Mouse (Mus musculus) forebrain, embryonic 13.5 days (tissue): ENCODE data around the gene Zfp710. TPM values are rescaled to one million over a fixed set of nuclear protein-coding genes. Genes with fewer than 3 reads are reported as not detected.
A peak's percentile ranks its signal among the peaks of the same experiment; 100 is the strongest.

Source experiments
- ATAC-seq: fragments of 200-750 bp; cut with Nextera tagmentation; 2 replicates; pipeline ENCODE4 v1.8.0; 2017
- H3K27ac ChIP-seq: fragments of 300-500 bp; sonication (generic); 2 replicates; pipeline ENCODE4 v1.5.1; 2015; ENCODE audit warnings: inconsistent platforms, mild to moderate bottlenecking, moderate library complexity
- H3K27me3 ChIP-seq: fragments of 300-500 bp; sonication (generic); 2 replicates; pipeline ENCODE4 v1.6.1; 2015; ENCODE audit warnings: mild to moderate bottlenecking, inconsistent platforms
- H3K36me3 ChIP-seq: fragments of 300-500 bp; sonication (generic); 2 replicates; pipeline ENCODE4 v1.6.1; 2015; ENCODE audit warnings: mild to moderate bottlenecking, inconsistent platforms; ENCODE audit not compliant: poor library complexity, severe bottlenecking
- H3K4me1 ChIP-seq: fragments of 300-500 bp; sonication (generic); 2 replicates; pipeline ENCODE4 v1.6.1; 2015; ENCODE audit warnings: inconsistent platforms
- H3K4me2 ChIP-seq: fragments of 300-500 bp; sonication (generic); 2 replicates; pipeline ENCODE4 v1.6.1; 2015; ENCODE audit warnings: inconsistent platforms, mild to moderate bottlenecking, moderate library complexity
- H3K4me3 ChIP-seq: fragments of 300-500 bp; sonication (generic); 2 replicates; pipeline ENCODE4 v1.5.1; 2015; ENCODE audit warnings: mild to moderate bottlenecking, inconsistent platforms
- H3K9ac ChIP-seq: fragments of 300-500 bp; sonication (generic); 2 replicates; pipeline ENCODE4 v1.6.1; 2015; ENCODE audit warnings: mild to moderate bottlenecking, inconsistent platforms
- H3K9me3 ChIP-seq: fragments of 300-500 bp; sonication (generic); replicated peaks from 2 replicates; pipeline ENCODE4 v1.6.1; 2016; ENCODE audit warnings: inconsistent platforms
- WGBS: fragments of 180-500 bp; shearing (Covaris S2); methylation state at CpG from one replicate; pipeline ENCODE4 v1.1.7; 2015; 5-methylcytosine and 5-hydroxymethylcytosine counted together
- polyA plus RNA-seq: library from polyadenylated mRNA; unstranded; fragments of >200 nt; fragmentation: Nextera tagmentation; extraction: Ambion mirVana; gene quantifications from 2 replicates; pipeline ENCODE4 v1.2.1, GENCODE M21; 2015

Zfp710 gene
- polyA plus RNA-seq, 1 experiment from 2014 or later = 20.6 TPM

GRCm38 (mm10) chr7:80062083-80062826 lies 37.6 kb downstream of the Zfp710 start:
- WGBS = 86% methylated on average over 17 of the region's 17 CpGs
- Histone ChIP-seq H3K9me3 (no peaks in the 10 kb centered on the region), H3K4me1 (peaks cover 60% of the 10 kb centered on the region), H3K4me3 (no peak overlapping the region), H3K36me3 (no peaks in the 10 kb centered on the region), H3K27ac (no peak overlapping the region), H3K9ac (no peak overlapping the region), H3K4me2 (no peak overlapping the region), H3K27me3 (no peaks in the 10 kb centered on the region)
- no peak for ATAC-seq

GRCm38 (mm10) chr7:80063244-80063643 lies 38.6 kb downstream of the Zfp710 start:
- Histone ChIP-seq H3K4me2 (peak overlapping the region; percentile 36), H3K9me3 (no peaks in the 10 kb centered on the region), H3K27ac (peak overlapping the region; percentile 7; the same call in 1 of the 2 replicates), H3K4me3 (no peak overlapping the region), H3K27me3 (no peaks in the 10 kb centered on the region), H3K36me3 (no peaks in the 10 kb centered on the region), H3K4me1 (peaks cover 54% of the 10 kb centered on the region), H3K9ac (peak overlapping the region; percentile 46)
- ATAC-seq = no peak
- 58% methylated on average over 5 of the region's 5 CpGs for WGBS

- WGBS = 48% methylated on average over 15 of the region's 15 CpGs
- Histone ChIP-seq H3K9me3 (no peaks in the 10 kb centered on the region), H3K4me3 (no peak overlapping the region), H3K27me3 (no peaks in the 10 kb centered on the region), H3K4me2 (peak overlapping the region; percentile 36), H3K27ac (peak overlapping the region; percentile 44; the same call in 1 of the 2 replicates), H3K36me3 (no peaks in the 10 kb centered on the region), H3K9ac (peak overlapping the region; percentile 46), H3K4me1 (peaks cover 53% of the 10 kb centered on the region)
- ATAC-seq = no peak
Measured at GRCm38 (mm10) chr7:80063902-80064736, 39.5 kb downstream of the Zfp710 start.

GRCm38 (mm10) chr7:80065250-80065649 lies 40.6 kb downstream of the Zfp710 start:
- Histone ChIP-seq H3K27me3 (no peaks in the 10 kb centered on the region), H3K27ac (no peak overlapping the region), H3K4me3 (no peak overlapping the region), H3K9ac (no peak overlapping the region), H3K4me2 (no peak overlapping the region), H3K9me3 (no peaks in the 10 kb centered on the region), H3K4me1 (peaks cover 59% of the 10 kb centered on the region), H3K36me3 (no peaks in the 10 kb centered on the region)
- 83% methylated on average over 3 of the region's 3 CpGs for WGBS
- ATAC-seq = no peak

GRCm38 (mm10) chr7:80066675-80067455 lies 42.3 kb downstream of the Zfp710 start:
- 63% methylated on average over 13 of the region's 13 CpGs for WGBS
- Histone ChIP-seq H3K4me1 (peaks cover 67% of the 10 kb centered on the region), H3K27me3 (no peaks in the 10 kb centered on the region)

GRCm38 (mm10) chr7:80068341-80068740 lies 43.7 kb downstream of the Zfp710 start:
- Histone ChIP-seq H3K36me3 (no peaks in the 10 kb centered on the region), H3K9me3 (no peaks in the 10 kb centered on the region), H3K9ac (no peak overlapping the region), H3K4me2 (no peak overlapping the region), H3K4me1 (peaks cover 68% of the 10 kb centered on the region), H3K27me3 (no peaks in the 10 kb centered on the region), H3K4me3 (no peak overlapping the region), H3K27ac (no peak overlapping the region)
- ATAC-seq = no peak
- WGBS = 57% methylated on average over 5 of the region's 7 CpGs

More at GRCm38 (mm10) chr7:80066675-80067455, 42.3 kb downstream of the Zfp710 start:
- Histone ChIP-seq H3K36me3 (no peaks in the 10 kb centered on the region), H3K9me3 (no peaks in the 10 kb centered on the region), H3K9ac (no peak overlapping the region), H3K4me2 (no peak overlapping the region), H3K4me3 (no peak overlapping the region), H3K27ac (no peak overlapping the region)
- ATAC-seq = no peak

GRCm38 (mm10) chr7:80069615-80070327 lies 45.2 kb downstream of the Zfp710 start:
- H3K4me3 ChIP-seq = no peak overlapping the region
- peaks cover 68% of the 10 kb centered on the region for H3K4me1 ChIP-seq
- WGBS = 15% methylated on average over 13 of the region's 13 CpGs
- peak overlapping the region; percentile 78 for H3K27ac ChIP-seq
- H3K27me3 ChIP-seq = no peaks in the 10 kb centered on the region
- peak overlapping the region; percentile 43 for H3K9ac ChIP-seq
- ATAC-seq = peak; percentile 67
- no peaks in the 10 kb centered on the region for H3K9me3 ChIP-seq
- peak overlapping the region; percentile 33 for H3K4me2 ChIP-seq
- H3K36me3 ChIP-seq = no peaks in the 10 kb centered on the region

- Histone ChIP-seq H3K27me3 (no peaks in the 10 kb centered on the region), H3K9ac (no peak overlapping the region), H3K4me3 (no peak overlapping the region), H3K4me2 (no peak overlapping the region), H3K4me1 (peaks cover 82% of the 10 kb centered on the region), H3K36me3 (no peaks in the 10 kb centered on the region), H3K9me3 (no peaks in the 10 kb centered on the region), H3K27ac (no peak overlapping the region)
- no peak for ATAC-seq
- 84% methylated on average over 9 of the region's 9 CpGs for WGBS
Measured at GRCm38 (mm10) chr7:80071209-80071608, 46.6 kb downstream of the Zfp710 start.

GRCm38 (mm10) chr7:80072297-80072696 lies 47.7 kb downstream of the Zfp710 start:
- 29% methylated on average over 6 of the region's 6 CpGs for WGBS
- no peaks in the 10 kb centered on the region for H3K27me3 ChIP-seq
- ATAC-seq = no peak; the same call in 1 of the 2 replicates
- H3K27ac ChIP-seq = peak overlapping the region; percentile 31
- no peaks in the 10 kb centered on the region for H3K36me3 ChIP-seq
- H3K9ac ChIP-seq = no peak overlapping the region
- H3K4me1 ChIP-seq = peaks cover 88% of the 10 kb centered on the region
- no peak overlapping the region for H3K4me3 ChIP-seq
- H3K9me3 ChIP-seq = no peaks in the 10 kb centered on the region
- H3K4me2 ChIP-seq = peak overlapping the region; percentile 15; the same call in 1 of the 2 replicates

- Histone ChIP-seq H3K27ac (no peak overlapping the region), H3K27me3 (no peaks in the 10 kb centered on the region), H3K4me1 (peaks cover 84% of the 10 kb centered on the region), H3K9ac (no peak overlapping the region), H3K4me2 (no peak overlapping the region), H3K36me3 (no peaks in the 10 kb centered on the region), H3K9me3 (no peaks in the 10 kb centered on the region), H3K4me3 (no peak overlapping the region)
- 83% methylated on average over 8 of the region's 8 CpGs for WGBS
- no peak for ATAC-seq
Measured at GRCm38 (mm10) chr7:80073506-80073905, 48.9 kb downstream of the Zfp710 start.

GRCm38 (mm10) chr7:80074921-80075441 lies 50.4 kb downstream of the Zfp710 start:
- Histone ChIP-seq H3K27me3 (no peaks in the 10 kb centered on the region), H3K9ac (no peak overlapping the region), H3K4me3 (no peak overlapping the region), H3K4me2 (no peak overlapping the region), H3K9me3 (no peaks in the 10 kb centered on the region), H3K27ac (peak overlapping the region; percentile 87), H3K4me1 (peaks cover 83% of the 10 kb centered on the region), H3K36me3 (no peaks in the 10 kb centered on the region)
- 38% methylated on average over 5 of the region's 5 CpGs for WGBS
- no peak for ATAC-seq
